Mouse (Mus musculus) liver, embryonic 13.5 days (tissue): ENCODE measurements at regions not wholly inside any gene's neighbourhood (a gene's known extent, or its start where the extent isn't known, plus 50 kb on each side); places are given as distances from the start of the nearest gene placed in this dataset.
A peak's percentile ranks its signal among the peaks of the same experiment; 100 is the strongest.
"Not testable (repeated sequence)": the region's sequence is repeated elsewhere in the genome, so short reads cannot be mapped to it uniquely, and the experiment has no call there.

Experiments used
- ATAC-seq: fragments of 200-750 bp; cut with Nextera tagmentation; 2 replicates; pipeline ENCODE4 v1.8.0; 2017; ENCODE audit warnings: low read depth, mild to moderate bottlenecking, moderate number of reproducible peaks, moderate library complexity
- DNase-seq: peaks from one replicate; pipeline ENCODE4 v3.0.0; 2022
- H3K27ac ChIP-seq: fragments of 300-500 bp; sonication (generic); 2 replicates; pipeline ENCODE4 v1.5.1; 2015; ENCODE audit warnings: moderate library complexity, mild to moderate bottlenecking, inconsistent platforms
- H3K27me3 ChIP-seq: fragments of 300-500 bp; sonication (generic); 2 replicates; pipeline ENCODE4 v1.6.1; 2015; ENCODE audit warnings: mild to moderate bottlenecking, inconsistent platforms
- H3K36me3 ChIP-seq: fragments of 300-500 bp; sonication (generic); 2 replicates; pipeline ENCODE4 v1.6.1; 2015; ENCODE audit warnings: mild to moderate bottlenecking, inconsistent platforms
- H3K4me1 ChIP-seq: fragments of 300-500 bp; sonication (generic); replicated peaks from 2 replicates; pipeline ENCODE4 v1.6.1; 2015; ENCODE audit warnings: inconsistent platforms
- H3K4me2 ChIP-seq: fragments of 300-500 bp; sonication (generic); 2 replicates; pipeline ENCODE4 v1.6.1; 2015; ENCODE audit warnings: inconsistent platforms, mild to moderate bottlenecking, moderate library complexity
- H3K4me3 ChIP-seq: fragments of 300-500 bp; sonication (generic); replicated peaks from 2 replicates; pipeline ENCODE4 v1.5.1; 2015; ENCODE audit warnings: mild to moderate bottlenecking, inconsistent platforms
- H3K9ac ChIP-seq: fragments of 300-500 bp; sonication (generic); 2 replicates; pipeline ENCODE4 v1.6.1; 2015; ENCODE audit warnings: mild to moderate bottlenecking, inconsistent platforms
- H3K9me3 ChIP-seq: fragments of 300-500 bp; sonication (generic); replicated peaks from 2 replicates; pipeline ENCODE4 v1.6.1; 2016; ENCODE audit warnings: inconsistent platforms
- WGBS: fragments of 180-500 bp; shearing (Covaris S2); methylation state at CpG from one replicate; pipeline ENCODE4 v1.1.7; 2015; ENCODE audit not compliant: insufficient replicate concordance; 5-methylcytosine and 5-hydroxymethylcytosine counted together

DNA sequence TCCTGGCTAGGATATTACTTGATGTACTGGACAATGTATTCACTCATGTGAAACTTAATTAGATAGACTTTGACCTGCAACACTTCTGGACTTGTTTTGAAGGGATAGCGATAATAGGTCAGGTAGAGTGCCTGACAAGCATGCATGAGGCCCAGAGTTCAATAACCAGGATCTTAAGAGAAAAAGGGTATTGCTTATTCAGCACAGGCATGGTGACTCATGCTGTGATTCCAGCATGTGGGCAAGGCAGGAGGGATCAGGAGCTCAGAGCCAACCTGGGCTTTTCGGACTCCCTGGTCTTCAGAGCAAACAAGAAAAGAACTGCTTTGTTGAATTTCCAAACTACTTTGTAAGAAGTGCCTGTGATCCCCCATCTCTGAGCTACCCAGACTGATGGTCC is 411.4 kb downstream of the Med10 start:
- Histone ChIP-seq H3K9ac (no peak overlapping the region), H3K27ac (no peak overlapping the region), H3K4me2 (no peak overlapping the region), H3K27me3 (no peaks in the 10 kb centered on the region), H3K36me3 (no peaks in the 10 kb centered on the region), H3K4me1 (no peaks in the 10 kb centered on the region), H3K4me3 (no peak overlapping the region), H3K9me3 (no peaks in the 10 kb centered on the region)
- no peak for DNase-seq
- 62% methylated on average over 2 of the region's 2 CpGs for WGBS
- ATAC-seq, result no peak

DNA sequence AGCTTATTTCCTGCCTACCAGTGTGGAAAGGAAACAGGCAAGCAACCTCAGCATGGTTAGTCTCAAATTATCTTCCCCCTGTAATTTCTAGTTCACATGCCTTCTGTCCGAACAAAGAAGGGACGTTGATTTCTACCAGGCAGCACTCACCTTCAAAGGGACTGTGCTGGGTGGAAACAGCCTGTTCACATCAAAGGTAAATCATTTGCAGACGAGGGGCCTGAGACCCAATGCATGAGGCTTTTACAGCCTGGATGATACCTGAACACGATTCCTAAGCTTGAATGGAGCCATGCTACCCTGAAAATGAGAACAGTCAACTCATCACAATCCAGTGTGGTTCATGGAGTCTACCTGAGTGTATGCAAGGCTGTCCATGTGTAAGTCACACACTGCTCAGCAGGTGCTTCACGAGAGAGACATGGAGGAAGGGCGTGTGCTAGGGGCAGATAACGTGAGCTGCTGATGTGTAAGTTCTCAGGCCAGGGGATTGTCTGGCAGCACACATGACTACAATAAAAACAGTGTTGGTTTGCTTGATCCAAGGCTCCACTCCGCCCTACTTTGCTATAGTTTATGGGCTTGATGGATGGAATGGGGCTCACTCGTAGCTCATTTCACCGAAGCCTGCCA is 411.9 kb downstream of the Med10 start:
- no peak for DNase-seq
- no peak overlapping the region for H3K27ac ChIP-seq
- no peak overlapping the region for H3K4me2 ChIP-seq
- no peaks in the 10 kb centered on the region for H3K4me1 ChIP-seq
- no peak overlapping the region for H3K4me3 ChIP-seq
- no peaks in the 10 kb centered on the region for H3K9me3 ChIP-seq
- WGBS, result 58% methylated on average over 10 of the region's 10 CpGs
- H3K9ac ChIP-seq, result no peak overlapping the region
- no peak for ATAC-seq
- no peaks in the 10 kb centered on the region for H3K27me3 ChIP-seq
- H3K36me3 ChIP-seq, result no peaks in the 10 kb centered on the region

DNA sequence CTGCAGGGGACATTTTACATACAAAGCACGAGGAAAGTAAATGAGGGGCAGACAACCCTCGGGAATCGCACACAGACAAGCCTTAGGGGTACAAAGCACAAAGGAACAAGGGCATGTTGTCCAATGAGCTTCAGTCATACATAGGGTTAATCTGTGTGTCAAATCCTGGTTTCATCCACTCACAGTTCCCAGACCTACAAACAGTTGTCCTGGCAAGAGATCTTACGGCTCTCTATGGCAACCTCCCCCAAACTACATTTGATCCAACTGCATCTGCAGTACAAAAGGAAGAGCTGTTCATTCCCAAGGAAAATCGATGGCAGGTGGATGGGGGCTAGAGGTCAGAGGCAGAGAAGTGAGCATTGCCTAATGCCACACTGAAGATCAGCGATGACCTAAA is 413.9 kb downstream of the Med10 start:
- no peak overlapping the region for H3K4me3 ChIP-seq
- ATAC-seq (no peak), DNase-seq (no peak)
- no peaks in the 10 kb centered on the region for H3K4me1 ChIP-seq
- H3K9ac ChIP-seq, result no peak overlapping the region
- H3K27me3 ChIP-seq, result no peaks in the 10 kb centered on the region
- 60% methylated on average over 6 of the region's 6 CpGs for WGBS
- H3K4me2 ChIP-seq, result no peak overlapping the region
- H3K9me3 ChIP-seq, result no peaks in the 10 kb centered on the region
- H3K27ac ChIP-seq, result no peak overlapping the region
- no peaks in the 10 kb centered on the region for H3K36me3 ChIP-seq

DNA sequence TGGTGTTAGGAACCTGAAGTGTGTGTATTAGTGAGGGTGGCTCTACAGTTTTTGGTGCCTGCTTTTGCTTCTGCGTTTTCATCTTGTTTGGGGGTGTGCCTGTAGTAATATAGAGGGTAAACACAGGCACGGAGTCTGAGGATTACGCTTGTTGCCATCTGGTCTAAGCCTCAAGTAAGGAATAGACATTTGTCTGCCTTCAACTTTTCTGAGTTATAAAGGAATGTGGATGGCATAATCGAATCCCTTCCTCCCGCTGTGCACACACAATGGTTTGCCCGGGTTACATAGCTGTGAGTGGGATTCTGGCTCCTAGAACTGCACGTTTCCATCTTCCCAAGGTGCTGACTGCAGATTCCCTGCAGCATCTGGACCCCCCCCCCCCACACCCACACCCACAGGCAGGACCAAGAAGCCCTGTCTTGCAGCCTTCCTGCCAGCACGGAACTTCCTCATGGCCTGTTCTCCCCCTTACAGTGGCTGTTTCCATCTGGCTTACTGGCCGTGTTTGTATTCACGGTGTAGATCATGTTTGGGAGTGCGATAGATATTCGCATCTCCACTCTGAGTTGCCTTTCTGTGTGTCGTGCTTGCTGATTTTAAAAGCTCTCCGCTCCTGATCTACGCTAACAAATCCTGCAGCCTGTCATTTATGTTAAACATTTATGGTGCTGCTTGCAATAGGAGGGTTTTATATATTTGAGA is 415.4 kb downstream of the Med10 start:
- no peak overlapping the region for H3K9ac ChIP-seq
- DNase-seq, result no peak
- H3K9me3 ChIP-seq, result no peaks in the 10 kb centered on the region
- WGBS, result 63% methylated on average over 15 of the region's 15 CpGs
- no peak for ATAC-seq
- no peaks in the 10 kb centered on the region for H3K36me3 ChIP-seq
- H3K4me3 ChIP-seq, result no peak overlapping the region
- no peak overlapping the region for H3K4me2 ChIP-seq
- no peak overlapping the region for H3K27ac ChIP-seq
- no peaks in the 10 kb centered on the region for H3K27me3 ChIP-seq
- no peaks in the 10 kb centered on the region for H3K4me1 ChIP-seq

DNA sequence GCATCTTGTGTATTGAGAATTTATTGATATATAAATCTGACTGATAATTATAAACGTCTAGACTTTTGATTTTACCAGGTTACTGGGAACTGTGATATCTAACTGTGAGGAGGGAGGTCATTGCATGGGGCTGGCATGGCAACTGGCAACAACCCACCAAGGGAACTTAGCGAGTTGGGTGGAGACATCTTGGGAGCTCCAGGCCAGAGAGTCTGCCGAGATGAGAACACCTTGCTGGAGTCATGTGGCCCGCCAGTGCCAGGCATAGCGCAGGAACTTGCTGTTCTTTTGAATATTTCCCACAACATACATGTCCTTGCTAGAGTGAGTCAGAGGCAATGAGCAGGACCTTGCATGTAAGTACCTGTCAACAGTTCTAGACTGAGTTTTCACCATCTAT is 413.9 kb downstream of the Ice1 start:
- no peak overlapping the region for H3K9ac ChIP-seq
- no peak overlapping the region for H3K27ac ChIP-seq
- H3K4me1 ChIP-seq, result no peaks in the 10 kb centered on the region
- H3K36me3 ChIP-seq, result no peaks in the 10 kb centered on the region
- H3K4me3 ChIP-seq, result no peak overlapping the region
- ATAC-seq, result no peak
- H3K27me3 ChIP-seq, result no peaks in the 10 kb centered on the region
- WGBS, result 66% methylated on average over 5 of the region's 5 CpGs
- H3K4me2 ChIP-seq, result no peak overlapping the region
- no peaks in the 10 kb centered on the region for H3K9me3 ChIP-seq
- DNase-seq, result no peak

DNA sequence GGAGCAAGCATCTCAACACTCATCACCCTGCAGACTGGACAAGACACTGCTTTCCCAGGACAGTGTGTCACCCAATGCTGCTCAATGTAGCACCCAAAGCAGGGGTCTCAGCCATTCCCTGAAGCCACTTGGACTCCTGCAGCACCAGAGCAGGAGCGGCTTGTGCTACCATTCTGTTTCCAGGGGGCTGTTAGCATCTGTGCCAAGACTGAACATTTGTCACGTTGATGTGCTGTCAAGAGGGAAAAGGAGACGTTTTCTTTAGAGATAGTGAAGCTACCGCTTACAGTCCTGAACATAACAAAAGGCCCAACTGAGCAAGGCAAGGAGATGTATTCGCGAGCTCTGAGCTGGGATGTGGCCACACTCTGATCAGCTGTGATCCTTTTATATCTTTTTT is 410.3 kb downstream of the Ice1 start:
- no peaks in the 10 kb centered on the region for H3K36me3 ChIP-seq
- H3K4me3 ChIP-seq, result no peak overlapping the region
- H3K9ac ChIP-seq, result no peak overlapping the region
- H3K27me3 ChIP-seq, result no peaks in the 10 kb centered on the region
- ATAC-seq (no peak), DNase-seq (no peak)
- WGBS, result 54% methylated on average over 6 of the region's 6 CpGs
- H3K27ac ChIP-seq, result no peak overlapping the region
- H3K4me1 ChIP-seq, result no peaks in the 10 kb centered on the region
- no peak overlapping the region for H3K4me2 ChIP-seq
- H3K9me3 ChIP-seq, result no peaks in the 10 kb centered on the region

DNA sequence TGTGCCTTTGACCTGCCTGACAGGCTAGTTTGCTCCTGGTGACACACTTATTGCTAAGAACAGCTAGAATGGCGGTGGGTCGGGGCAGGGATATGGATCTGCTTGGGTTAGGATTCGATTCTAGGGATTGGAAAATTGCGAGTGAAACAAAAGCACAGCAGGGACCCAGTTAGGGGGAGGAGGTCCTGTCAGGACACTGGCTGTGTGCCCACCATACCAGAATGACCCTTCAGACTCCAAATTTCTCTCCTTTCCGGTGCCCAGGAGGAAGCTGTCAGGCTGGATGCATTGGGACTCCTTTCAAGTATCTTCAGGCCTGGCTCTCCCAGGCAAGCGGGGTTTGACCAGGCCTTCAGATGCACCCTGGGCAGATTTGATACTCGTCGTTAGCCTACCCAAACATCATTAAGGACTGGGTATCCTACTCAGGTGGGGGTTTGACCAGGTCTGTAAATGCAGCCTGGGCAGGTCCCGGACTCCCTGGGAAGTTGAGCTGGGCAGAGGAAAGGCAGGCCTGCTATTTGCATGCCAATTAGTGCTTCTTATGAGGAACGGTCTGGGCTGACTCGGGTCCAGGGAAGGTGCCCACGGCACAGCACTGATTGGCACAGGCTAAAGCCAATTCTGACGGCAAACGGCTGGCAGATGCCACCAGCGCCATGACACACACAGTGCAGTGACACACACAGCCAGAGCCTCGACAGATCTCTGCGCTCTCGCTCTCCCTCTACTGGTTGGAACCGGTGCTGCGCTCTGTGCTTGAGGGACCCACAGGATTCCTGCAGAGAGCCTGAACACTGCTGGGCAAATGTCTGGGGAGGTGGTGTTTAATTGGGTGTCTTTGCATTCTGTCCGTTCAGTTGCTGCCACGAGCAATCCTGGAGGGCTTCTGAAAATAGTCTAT is 403.3 kb downstream of the Ice1 start:
- ATAC-seq (no peak), DNase-seq (peak; percentile 3)
- no peak overlapping the region for H3K9ac ChIP-seq
- H3K27ac ChIP-seq, result no peak overlapping the region
- no peaks in the 10 kb centered on the region for H3K36me3 ChIP-seq
- H3K4me1 ChIP-seq, result no peaks in the 10 kb centered on the region
- WGBS, result 29% methylated on average over 22 of the region's 22 CpGs
- no peak overlapping the region for H3K4me3 ChIP-seq
- no peak overlapping the region for H3K4me2 ChIP-seq
- H3K27me3 ChIP-seq, result no peaks in the 10 kb centered on the region
- H3K9me3 ChIP-seq, result no peaks in the 10 kb centered on the region

DNA sequence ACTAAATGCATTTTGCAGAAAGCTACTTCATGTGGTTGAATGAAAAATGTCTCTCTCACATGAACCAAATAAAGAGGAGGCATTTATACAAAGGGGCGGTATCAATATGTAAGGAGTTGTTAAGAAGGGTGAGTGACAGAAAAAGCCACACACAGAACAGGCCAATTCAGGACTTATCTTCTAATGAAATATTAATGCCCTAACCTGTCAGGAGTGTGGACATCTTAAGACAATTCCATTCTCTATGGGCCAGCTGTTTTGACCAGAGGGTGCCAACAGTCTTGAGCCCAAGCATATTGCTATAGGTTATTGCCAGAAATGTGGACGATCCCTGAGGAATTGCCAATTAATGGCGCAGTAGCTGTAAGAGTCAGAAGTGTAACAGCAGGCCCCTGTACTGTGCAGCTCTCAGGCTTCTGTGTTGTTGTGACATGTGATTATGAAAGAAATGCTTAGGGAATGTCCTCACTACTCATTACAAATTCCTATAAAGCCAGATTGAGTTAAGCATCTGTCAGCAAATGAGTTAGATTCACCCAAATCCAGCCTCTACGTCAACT is 393.8 kb downstream of the Ice1 start:
- DNase-seq (no peak), ATAC-seq (no peak)
- Histone ChIP-seq H3K9ac (no peak overlapping the region), H3K36me3 (no peaks in the 10 kb centered on the region), H3K27ac (no peak overlapping the region), H3K9me3 (no peaks in the 10 kb centered on the region), H3K4me1 (no peaks in the 10 kb centered on the region), H3K4me3 (no peak overlapping the region), H3K27me3 (no peaks in the 10 kb centered on the region), H3K4me2 (no peak overlapping the region)
- WGBS, result 74% methylated on average over 4 of the region's 4 CpGs

DNA sequence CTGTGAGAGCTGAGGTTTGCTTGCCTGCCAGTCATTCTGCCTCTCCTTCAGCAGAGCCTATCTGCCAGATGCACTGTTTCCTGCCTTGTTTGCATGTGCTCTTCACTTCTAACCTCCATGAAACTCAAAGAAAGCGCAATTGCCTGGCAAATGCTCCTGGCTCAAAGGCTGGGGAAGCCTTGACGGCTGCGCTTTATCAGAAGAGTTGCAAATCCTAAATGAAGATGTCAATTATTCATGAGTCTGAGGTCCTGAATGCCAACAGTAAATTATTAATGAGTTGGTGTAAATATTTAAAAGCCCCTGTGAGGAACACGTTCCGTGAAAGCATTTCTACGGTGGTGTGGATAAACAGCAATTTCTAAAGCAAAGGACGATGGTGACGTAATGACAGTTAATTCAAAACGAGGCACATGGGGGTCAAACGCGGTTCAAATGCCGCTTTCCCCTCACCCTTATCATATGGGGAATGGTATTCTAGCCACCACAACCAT is 377.4 kb downstream of the Ice1 start:
- ATAC-seq (no peak), DNase-seq (no peak)
- no peaks in the 10 kb centered on the region for H3K4me1 ChIP-seq
- no peak overlapping the region for H3K4me3 ChIP-seq
- H3K36me3 ChIP-seq, result no peaks in the 10 kb centered on the region
- no peak overlapping the region for H3K4me2 ChIP-seq
- H3K27me3 ChIP-seq, result no peaks in the 10 kb centered on the region
- H3K27ac ChIP-seq, result no peak overlapping the region
- H3K9me3 ChIP-seq, result no peaks in the 10 kb centered on the region
- 50% methylated on average over 12 of the region's 12 CpGs for WGBS
- no peak overlapping the region for H3K9ac ChIP-seq

DNA sequence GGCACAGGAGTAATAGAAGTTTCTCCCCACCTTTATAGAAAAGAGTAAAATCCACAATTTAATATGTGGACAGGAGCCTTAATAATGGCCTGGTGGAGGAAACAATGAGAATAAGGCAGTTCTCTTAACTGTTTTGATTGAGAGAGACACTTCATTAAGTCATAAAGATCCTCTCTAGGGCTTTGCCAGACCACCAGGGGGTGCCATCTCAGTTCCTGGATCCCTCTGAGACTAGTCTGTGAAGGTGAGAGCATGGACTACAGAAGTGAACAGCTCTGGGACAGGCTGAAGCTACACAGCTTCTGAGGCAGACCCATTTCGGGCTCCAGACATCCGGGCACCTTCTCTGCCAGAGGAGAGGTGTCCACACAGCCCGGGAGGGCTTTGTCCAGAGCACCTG is 373.8 kb downstream of the Ice1 start:
- no peak for DNase-seq
- Histone ChIP-seq H3K4me2 (no peak overlapping the region), H3K4me1 (no peaks in the 10 kb centered on the region), H3K9me3 (no peaks in the 10 kb centered on the region), H3K9ac (no peak overlapping the region), H3K36me3 (no peaks in the 10 kb centered on the region), H3K4me3 (no peak overlapping the region), H3K27me3 (no peaks in the 10 kb centered on the region), H3K27ac (no peak overlapping the region)
- no peak for ATAC-seq
- WGBS, result 80% methylated on average over 3 of the region's 3 CpGs

DNA sequence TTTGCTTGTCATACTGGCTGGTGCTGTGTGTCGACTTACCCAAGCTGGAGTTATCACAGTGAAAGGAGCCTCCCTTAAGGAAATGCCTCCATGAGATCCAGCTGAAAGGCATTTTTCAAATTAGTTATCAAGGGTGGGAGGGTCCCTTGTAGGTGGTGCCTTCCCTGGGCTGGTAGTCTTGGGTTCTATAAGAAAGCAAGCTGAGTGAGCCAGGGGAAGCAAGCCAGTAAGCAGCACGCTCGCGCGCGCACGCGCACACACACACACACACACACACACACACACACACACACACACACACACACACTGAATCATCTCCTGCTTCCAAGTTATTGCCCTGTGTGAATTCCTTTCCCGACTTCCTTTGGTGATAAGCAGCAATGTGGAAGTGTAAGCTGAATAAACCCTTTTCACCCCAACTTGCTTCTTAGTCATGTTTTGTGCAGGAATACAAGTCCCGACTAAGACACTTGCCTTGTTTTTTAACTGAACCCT is 360.5 kb downstream of the Ice1 start:
- not testable (repeated sequence) for H3K27ac ChIP-seq, H3K27me3 ChIP-seq, H3K9me3 ChIP-seq, H3K9ac ChIP-seq, DNase-seq, ATAC-seq, H3K4me3 ChIP-seq, H3K36me3 ChIP-seq, H3K4me2 ChIP-seq, H3K4me1 ChIP-seq
- WGBS, result 69% methylated on average over 9 of the region's 10 CpGs
